ENCODE assay signal across 9 mouse cellular contexts in genomic region chr15:36884671-36885365, GRCm38 (mm10).
DNase-seq lines count a peak whose midpoint lies in the region; ATAC-seq and TF ChIP-seq lines count a peak whose summit lies in the region.
"Had no signal": no experiment of that assay in that cellular context is flagged by ENCODE, and none has a peak within 500 bp of the region (broad histone marks: within the 10 kb centered on the region; RNA-seq: fewer than 3 reads in every experiment).

No protein-coding gene starts in this region.

- H3K27me3 ChIP-seq in cerebellum, adult 2 months (ENCODE audit: control insufficient read depth, insufficient read depth, low read length): no peaks in the 10 kb centered on the region
- H3K27me3 ChIP-seq: CH12.LX had no signal

- no peak overlapping the region for H3K4me3 ChIP-seq in cerebellum, adult 2 months (replicated peaks; ENCODE audit: insufficient read depth, low read depth, low read length)

- H3K4me1 ChIP-seq in cerebellum, adult 2 months (ENCODE audit: control insufficient read depth, insufficient read depth, low read length): peaks cover 9% of the 10 kb centered on the region

- H3K27ac ChIP-seq in cerebellum, adult 2 months (ENCODE audit: insufficient read depth, low read length): no peak overlapping the region

- no peak for TF ChIP-seq CTCF in cerebellum, adult 2 months (IDR thresholded peaks at IDR 0.05; ENCODE audit: borderline replicate concordance, insufficient read depth, low read depth, low read length)

- ATAC-seq in CD4-positive, CD25-positive, alpha-beta regulatory T cell, adult 4 months: no peak

- TF ChIP-seq POLR2A in cerebellum, adult 2 months (IDR thresholded peaks at IDR 0.05; ENCODE audit: borderline replicate concordance, insufficient read depth, low read length): no peak

- WGBS in cerebellum, adult 2 months: 57% methylated on average over 11 of the region's 11 CpGs

- peak; percentile 51 to 78 for DNase-seq in cerebellum, adult 2 months
- no peak for DNase-seq in cerebellum, postnatal 4 days (ENCODE audit: low spot score in 2 of 2)
- peak; percentile 50 to 72 for DNase-seq in lung, adult 18-20 months
- DNase-seq in lung, postnatal 14 days: no peak
- DNase-seq in cerebellum, postnatal 25 days: peak; percentile 37 to 67
- peak; percentile 34 to 40 for DNase-seq in right cerebral cortex, postnatal 36 days (ENCODE audit: low spot score in 2 of 2)
- no peak for DNase-seq in gastrocnemius, postnatal 4 days (ENCODE audit: low spot score in 2 of 2)

Comparison
In these comparisons a context has a peak if more than half of its experiments do, and no peak if none do; other contexts are left out.
1. DNase-seq: peak in cerebellum, adult 2 months (2 of 2), lung, adult 18-20 months (2 of 2), cerebellum, postnatal 25 days (2 of 2) and right cerebral cortex, postnatal 36 days (2 of 2); none in cerebellum, postnatal 4 days (0 of 2), lung, postnatal 14 days (single experiment) and gastrocnemius, postnatal 4 days (0 of 2).